Mouse (Mus musculus): ENCODE results near the gene Il3ra.
A peak's percentile ranks its signal among the peaks of the same experiment; 100 is the strongest.

The Il3ra gene

DNA sequence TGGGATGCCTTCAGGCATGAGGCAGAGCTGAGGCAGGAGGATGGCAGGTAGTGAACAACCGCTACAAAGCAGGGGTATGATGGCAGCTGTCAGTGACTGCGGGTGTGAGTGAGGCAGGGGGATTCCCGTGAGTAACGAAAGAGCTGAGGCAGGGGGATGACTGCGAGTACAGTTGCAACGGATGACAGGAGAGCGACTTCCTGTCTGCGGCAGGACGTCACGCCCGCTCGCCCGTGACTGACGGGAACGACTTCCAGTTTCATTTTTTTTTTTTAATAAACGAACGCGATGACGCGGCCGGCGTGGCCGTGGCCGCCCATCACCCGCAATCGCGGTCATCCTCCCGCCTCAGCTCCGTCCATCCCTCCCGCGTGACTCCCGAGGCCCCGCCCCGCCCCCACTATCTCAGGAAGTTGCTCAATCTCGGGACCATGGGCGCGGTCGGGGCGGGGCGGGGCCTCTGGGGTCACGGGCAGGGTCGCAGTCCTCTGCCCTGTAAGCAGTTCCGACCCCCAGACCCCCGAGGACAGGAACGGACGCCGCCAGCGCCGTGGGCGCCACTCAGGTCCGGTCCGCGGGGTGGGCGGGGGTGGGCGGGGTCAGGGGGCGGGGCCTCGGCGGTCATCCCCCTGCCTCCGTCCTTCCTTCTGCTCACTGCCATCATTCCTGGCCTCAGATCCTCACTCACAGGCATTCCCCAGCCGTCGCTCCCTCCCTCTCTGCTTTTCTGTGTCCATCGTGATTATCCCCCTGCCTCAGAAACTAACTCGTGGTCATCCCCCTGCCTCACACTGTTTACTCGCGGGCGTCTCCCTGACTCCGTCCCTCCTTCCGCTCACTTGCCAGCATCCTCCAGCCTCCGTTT, at the start of gene Il3ra:
Gene Il3ra (plus strand): TSS at position 328 of the 865 bp plus-strand sequence.
- DNase-seq (ENCODE audit: low spot score), result peak; percentile 79

DNA sequence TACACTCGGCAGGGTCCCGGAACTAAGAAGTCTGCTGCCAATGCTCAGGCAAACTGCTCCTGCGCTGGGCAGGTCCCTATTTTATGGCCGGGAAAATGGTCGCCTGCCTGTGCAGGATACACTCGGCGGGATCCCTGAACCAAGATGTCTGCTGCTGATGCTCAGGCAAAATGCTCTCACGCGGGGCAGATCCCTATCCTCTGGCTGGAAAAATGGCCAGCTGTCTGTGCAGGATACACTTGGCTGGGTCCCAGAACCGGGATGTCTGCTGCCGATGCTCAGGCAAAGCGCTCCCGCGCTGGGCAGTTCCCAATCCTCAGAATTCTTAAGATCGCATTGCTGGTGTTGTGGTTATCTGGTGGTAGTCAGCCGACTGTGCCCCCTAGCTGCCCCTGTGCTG, 37.1 kb upstream of the Il3ra start:
- DNase-seq (ENCODE audit: low spot score), result no peak

DNA sequence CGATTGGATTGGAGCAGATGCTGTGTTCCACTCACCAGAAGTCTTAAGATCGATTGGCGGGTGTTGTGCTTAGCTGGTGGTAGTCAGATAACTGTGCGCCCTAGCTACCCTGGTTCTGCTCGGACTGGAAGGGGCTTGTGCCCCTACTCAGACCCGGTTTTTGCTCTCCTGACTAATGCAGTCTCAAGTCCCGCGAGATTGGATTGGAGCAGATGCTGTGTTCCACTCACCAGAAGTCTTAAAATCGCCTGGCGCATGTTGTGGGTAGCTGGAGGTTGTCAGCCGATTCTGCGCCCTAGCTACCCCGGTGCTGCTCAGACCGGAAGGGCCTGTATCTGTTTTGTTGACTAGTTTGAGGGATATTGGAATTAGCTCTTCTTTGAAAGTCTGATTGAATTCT, 36.7 kb upstream of the Il3ra start:
- DNase-seq (ENCODE audit: low spot score), result no peak

DNA sequence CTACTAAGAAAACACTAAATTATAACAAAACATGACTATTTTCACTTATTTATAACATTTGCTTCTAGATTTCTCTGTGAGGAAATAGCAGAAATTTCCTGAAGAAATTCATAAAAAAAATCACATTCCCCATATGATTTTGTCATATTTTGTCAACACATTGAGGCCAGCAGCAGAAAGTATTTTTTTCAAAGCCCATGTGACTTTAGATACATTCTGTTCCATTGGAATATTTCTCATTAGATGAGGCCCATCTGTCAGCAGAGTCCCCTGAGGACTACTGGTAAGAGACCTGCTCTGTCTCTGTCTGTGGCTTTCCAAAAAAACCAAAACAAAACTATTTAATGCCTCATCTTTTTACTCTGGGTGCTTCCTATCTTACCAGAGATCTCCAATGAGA, 23.5 kb upstream of the Il3ra start, which contains the start of gene Olfr31:
Gene Olfr31 (plus strand): TSS at position 301 of the 400 bp plus-strand sequence.
- no peak for DNase-seq (ENCODE audit: low spot score)

DNA sequence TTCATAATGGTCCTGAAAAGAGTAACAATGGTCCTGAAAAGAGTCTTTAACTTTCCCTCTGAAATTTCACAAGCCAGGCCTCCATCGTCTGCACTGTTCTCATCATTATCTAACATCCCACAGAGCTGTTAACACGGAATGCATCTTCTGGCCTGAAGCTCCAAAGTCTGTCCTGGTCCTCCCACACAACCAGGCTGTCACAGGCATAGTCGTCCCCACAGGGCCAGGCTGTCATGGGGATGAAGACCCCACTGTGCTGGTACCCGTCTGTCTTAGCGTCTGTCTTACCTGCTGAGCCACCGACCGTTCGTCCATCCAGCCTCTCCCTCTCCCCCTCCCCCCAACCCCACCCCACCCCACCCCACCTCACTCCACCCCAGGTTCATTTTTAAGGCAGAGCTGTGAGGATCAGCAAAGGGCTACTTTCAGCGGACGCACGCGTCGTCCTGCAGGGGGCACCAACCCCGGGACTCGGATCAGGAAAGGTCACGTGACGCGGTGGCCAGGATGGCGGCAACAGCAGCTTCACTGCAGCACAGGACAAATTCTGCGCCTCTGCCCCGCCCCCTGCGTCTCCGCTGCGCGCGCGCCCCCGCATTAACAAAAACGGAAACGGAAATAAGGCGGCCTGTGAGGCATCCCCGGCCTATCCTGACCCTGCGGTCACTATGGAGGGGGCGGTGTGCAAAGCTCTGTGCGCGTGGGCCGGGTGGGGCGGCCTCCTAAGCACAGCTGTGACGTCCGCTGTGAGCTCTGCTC, 783 bp upstream of the Il3ra start:
- DNase-seq (ENCODE audit: low spot score), result peak; percentile 92

DNA sequence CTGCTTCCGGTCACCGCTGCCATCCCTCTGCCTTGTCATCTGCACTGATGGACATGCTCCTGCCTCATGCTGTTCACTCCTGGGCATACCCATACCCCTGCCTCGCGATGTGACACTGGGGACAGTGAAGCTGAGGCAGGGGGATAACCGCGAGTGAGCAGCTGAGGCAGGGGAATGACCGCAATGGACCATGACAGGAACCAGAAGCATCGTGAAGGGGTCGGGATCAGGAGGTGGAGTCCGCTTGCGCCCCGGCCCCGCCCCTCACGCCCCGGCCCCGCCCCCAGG, 682 bp downstream of the Il3ra start:
- DNase-seq (ENCODE audit: low spot score), result no peak

DNA sequence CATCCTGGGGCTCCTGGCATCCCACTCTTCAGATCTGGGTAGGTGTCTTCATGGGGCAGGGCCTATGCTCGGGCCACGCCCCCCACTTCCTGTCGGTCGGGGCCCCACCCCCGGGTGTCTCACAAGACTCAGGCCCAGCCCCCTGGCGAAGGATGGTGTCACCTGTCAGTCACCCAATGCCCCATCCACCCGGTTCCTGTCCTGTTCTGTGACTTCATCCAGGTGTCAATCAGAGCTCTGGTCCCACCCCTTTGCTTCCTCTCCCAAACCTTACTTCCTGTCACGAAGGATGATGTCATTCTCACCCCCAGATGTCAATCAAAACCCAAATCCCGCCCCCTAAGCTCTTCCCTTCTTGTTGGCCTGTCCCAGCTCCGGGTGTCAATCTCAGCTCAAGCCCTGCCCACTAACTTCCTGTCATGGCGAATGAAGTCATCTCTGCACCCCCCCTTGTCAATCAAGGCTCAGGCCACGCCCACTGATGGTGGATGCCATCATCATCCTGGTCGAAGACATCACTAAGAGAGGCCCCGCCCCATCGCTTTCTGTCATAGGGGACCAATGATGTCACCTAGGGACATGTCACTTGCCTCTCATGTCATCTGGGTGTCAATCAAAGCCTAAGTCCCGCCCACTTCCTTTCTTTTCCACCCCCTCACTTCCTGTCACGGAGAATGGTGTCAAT, 1.2 kb downstream of the Il3ra start:
- peak; percentile 16 for DNase-seq (ENCODE audit: low spot score)

DNA sequence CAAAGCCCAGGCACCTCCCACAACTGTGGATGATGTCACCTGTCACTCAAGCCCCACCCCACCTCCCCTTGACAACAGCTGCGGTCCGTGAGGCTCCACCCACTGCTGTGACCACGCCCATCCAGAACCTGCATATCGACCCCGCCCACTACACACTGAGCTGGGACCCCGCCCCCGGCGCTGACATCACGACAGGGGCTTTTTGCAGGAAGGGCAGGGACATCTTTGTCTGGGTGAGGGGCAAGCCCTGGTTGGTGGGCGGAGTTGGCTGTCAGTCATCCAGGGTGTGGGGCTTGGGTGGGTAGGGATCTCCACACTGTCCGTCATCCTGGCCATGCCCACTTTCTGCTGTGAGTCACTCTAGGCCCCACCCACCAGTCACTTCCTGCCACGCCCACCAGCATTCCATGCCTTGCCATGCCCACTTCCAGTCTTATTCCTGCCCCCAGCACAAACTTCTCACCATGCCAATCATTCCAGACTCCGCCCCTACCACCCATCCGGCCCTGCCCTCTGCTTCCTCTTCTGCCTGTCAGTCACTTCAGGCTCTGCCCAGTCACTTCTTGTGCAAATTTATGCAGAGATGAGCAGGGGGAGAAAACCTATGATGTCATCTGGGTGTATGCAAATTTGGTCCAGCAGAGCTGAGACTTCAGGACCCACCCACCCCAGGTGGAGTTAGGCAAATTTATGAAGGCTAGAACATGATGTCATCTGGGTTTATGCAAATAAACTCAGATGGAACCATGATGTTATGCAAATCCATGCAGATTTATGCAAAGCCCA, 2.0 kb downstream of the Il3ra start:
- no peak for DNase-seq (ENCODE audit: low spot score)

DNA sequence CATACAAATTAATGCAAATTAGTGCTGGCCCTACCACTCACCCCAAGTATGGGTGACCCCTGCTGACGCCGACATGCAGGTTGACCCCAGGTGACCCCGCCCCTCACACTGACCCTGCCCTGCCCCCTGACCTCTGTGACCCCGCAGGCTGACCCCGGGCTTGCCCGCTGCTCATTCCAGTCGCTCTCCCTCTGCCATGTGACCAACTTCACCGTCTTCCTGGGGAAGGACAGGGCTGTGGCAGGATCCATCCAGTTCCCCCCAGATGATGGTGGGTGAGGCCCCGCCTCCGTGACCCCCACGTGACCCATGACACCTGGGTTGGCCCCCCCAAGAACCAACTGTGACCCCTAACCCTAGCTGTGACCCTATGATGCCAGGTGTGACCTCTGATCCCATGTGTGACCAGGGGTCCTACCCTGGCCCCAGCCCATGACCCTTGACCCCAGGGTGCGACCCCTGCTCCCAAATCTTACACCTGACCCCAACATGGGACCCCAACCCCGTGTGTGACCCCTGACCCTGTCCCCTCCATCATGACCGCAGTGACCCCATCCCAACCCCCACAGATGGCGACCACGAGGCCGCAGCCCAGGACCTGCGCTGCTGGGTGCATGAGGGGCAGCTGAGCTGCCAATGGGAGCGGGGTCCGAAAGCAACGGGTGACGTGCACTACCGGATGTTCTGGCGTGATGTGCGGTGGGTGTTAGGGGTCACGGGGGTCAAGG, 2.8 kb downstream of the Il3ra start:
- no peak for DNase-seq (ENCODE audit: low spot score)

DNA sequence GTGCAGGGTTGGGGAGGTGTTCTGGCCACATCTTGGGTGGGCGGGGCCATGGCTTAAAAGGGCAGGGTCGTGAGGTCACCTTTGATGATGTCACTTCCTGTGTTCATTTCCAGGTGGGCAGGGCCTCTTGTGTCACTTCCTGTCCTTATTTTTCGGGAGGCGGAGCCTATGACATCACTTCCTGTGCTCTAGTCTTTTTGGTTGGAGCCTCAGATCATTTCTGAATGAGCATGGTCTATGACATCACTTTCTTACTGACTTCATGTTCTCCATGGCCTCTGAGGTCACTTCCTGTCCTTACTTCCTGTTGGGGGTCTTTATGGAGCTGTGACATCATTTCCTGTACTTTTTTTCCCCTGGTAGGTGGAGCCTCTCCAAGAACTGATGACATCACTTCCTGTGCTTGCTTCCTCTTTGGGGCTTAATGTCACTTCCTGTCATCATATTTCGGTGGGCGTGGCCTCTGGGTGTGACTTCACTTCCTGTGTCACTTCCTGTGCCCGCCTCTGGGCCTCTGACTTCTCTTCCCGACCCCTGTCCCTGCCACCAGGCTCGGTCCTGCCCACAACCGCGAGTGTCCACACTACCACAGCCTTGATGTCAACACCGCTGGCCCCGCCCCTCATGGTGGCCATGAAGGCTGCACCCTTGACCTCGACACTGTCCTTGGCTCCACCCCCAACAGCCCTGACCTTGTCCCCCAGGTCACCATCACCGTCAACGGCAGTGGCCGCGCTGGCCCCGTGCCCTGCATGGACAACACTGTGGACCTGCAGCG, 3.6 kb downstream of the Il3ra start:
- peak; percentile 13 for DNase-seq (ENCODE audit: low spot score)

DNA sequence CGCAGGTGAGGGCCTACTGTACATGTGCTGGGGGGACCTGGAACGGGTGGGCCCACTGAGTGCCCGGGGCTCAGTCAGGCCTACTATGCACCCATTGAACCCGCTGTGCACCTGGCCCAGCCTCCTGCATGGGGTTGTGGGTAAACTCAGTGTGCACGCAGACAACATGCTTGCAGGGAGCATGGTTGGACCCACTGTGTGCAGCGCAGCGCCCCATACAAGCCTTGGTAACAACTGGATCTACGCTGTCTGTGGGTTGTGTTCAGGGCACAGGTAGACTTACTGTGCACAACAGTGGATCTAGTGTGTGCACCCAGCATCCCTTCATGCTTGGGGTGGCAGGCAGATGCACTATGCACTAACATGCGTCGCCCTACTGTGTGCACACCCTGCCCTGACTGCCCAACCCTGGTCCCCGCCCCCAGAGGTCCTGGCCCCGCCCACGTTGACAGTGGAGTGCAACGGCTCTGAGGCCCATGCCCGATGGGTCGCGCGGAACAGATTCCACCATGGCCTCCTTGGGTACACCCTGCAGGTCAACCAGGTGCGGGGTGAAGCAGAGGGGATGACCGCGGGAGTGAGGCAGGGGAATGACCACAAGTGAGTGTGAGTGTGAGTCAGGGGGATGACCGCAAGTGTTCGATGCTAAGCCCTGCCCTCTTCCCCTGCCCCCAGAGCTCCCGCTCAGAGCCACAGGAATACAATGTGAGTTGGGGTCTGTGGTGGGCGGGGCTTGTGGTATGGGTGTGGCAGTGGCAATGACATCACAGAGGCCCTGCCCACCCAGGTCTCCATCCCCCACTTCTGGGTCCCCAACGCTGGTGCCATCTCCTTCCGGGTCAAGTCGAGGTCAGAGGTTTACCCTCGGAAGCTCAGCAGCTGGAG, 4.4 kb downstream of the Il3ra start:
- DNase-seq (ENCODE audit: low spot score), result no peak

DNA sequence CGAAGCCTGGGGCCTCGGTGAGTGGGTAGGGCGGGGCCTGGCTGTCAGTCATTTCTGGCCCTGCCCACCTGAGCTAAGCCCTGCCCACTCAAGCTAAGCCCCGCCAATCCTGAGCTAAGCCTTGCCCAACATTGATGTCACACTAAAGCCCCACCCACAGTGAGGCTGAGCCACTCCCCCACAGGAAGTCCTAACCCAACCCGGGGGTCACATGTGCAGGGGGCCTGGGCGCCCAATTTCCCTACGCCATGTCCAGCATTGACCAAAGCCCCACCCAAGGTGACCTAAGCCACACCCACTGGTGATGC, 5.0 kb downstream of the Il3ra start:
- DNase-seq (ENCODE audit: low spot score), result no peak

DNA sequence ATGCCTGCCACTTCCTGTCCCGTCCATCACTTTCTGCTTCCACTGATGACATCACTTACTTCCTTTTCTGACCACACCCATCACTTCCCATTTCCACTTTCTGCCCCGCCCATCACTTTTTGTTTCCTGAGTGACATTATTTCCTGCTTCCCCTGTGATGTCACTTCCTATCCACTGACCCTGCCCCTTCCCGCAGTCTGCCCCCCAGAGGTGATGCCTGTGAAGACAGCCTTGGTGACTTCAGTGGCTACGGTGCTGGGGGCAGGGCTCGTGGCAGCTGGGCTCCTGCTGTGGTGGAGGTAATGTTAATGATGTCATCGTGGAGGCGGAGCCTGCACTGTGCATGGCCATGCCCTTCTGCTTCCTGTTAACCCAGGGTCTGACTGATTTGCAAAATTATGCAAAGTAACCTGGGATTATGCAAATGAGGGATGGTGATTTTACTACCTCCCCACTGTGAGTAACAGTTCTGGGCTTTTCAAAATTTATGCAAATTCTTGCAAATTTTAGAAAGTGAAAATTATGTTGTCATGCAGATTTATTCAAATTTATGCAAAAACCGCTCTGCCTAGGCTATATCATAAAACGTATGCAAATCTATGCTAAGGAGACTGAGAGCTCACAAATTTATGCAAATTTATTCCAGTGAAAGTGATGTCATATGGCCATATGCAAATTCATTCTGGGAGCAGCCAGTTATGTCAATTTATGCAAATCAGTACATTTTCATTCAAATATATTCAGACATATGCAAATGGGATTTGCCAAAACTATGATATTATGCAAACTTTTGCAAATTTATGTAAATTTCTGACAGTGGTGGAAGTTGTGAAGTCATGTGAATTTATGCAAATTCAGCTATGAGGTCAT, 5.9 kb downstream of the Il3ra start:
- no peak for DNase-seq (ENCODE audit: low spot score)

DNA sequence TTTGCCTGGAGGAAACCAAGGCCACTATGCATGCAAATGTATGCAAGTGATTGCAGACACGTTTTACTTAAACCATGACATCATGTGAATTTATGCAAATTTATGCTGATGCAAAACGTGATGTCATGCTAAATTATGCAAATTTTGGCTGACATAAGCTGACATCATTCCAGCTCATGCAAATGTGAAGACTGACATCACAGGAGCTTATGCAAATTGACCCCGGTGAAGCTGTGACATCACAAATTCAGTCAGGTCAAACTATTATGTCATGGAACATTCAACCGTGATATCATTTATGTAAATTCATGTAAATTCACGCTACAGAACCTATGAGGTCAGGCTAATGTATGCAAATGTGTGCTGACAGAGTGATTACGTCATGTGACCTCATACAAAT, 6.5 kb downstream of the Il3ra start:
- DNase-seq (ENCODE audit: low spot score), result peak; percentile 42

DNA sequence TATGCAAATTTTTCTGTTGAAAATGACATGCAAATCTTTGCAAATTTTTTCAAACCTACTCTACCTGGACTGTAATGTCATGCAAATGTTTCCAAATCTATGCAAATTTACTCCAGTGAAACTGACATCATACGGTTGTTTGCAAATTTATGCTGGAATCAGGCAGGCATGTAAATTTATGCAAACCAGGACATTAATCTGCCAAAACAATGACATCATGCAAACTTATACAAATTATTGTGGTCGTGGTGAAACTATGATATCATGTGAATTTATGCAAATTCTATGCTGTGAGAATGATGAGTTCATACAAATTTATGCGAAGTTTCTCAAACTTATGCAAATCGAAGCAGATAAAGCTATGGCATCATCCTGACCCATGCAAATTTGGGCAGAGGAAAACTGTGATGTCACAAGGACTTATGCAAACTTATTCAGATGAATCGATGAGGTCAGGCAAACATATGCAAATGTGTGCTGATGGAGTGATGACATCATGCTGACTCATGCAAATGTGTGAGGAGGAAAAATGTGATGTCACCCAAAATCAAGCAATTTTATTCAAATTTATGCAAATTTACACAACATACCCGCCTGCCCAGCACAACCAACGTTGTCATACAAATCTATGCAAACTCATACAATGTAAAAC, 7.1 kb downstream of the Il3ra start:
- DNase-seq (ENCODE audit: low spot score), result peak; percentile 53

DNA sequence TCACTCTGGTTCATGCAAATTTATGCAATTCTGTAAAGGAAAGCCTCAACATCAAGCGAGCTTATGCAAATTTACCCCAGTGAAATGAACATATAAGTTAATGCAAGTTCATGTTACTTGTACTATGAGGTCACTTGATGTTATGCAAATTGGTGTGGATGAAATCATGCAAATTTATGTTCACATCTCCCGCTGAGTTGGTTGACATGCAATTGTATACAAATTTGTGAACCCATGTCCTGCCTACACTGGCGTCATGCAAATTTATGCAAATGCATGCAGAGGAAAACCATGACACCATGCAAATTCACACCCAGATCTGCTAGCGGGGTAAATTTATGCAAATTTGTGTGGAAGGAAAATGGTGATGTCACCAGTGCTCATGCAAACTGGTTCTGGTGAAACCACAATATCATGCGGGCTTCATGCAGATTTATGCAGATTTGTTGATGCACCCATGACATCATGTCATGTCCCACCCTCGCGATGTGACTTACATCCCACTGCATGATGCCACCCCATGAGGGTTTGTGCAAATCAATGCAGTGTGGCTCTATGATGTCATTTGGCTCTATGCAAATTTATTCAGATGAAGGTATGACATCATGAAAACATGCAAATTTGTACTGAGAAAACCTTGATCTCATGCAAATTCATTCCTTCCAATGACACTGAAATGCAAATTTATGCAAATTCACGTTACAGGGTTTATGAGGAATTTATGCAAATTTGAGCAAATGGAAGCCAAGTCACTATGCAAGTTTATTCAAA, 7.8 kb downstream of the Il3ra start:
- DNase-seq (ENCODE audit: low spot score), result peak; percentile 14
